Mouse (Mus musculus) thymus, postnatal 0 days (tissue): ENCODE data around the gene Klk4. TPM values are rescaled to one million over a fixed set of nuclear protein-coding genes. Genes with fewer than 3 reads are reported as not detected.

Experiments used
- DNase-seq: peaks from one replicate; pipeline ENCODE4 v3.0.0-alpha.2; 2015; ENCODE audit warnings: low spot score
- polyA plus RNA-seq: library from polyadenylated mRNA; unstranded; fragments of >200 nt; fragmentation: Nextera tagmentation; extraction: Ambion mirVana; gene quantifications from 2 replicates; pipeline ENCODE4 v1.2.1, GENCODE M21; 2015

The Klk4 gene
- polyA plus RNA-seq, 1 experiment from 2014 or later = 0.65 TPM

GRCm38 (mm10) chr7:43919559-43920451 is 38.8 kb downstream of the Klk4 start:
- DNase-seq = peak; percentile 50

DNA sequence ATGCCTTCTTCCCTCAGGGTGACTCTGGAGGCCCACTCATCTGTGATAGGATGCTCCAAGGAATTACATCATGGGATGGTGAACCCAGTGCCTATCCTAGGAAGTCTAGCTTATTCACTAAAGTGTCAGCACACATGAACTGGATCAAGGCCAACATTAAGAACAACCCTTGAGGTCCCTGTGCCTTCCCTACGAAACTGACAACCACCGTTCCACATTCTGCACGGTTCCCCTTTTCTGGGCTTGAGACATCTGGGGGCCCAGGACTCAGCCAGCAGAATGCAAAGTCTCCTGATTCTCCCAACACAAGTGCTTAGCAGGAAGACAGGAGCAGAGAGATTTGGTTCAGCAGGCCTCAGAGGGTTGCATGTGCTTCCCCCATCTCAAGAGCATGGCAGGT is 39.6 kb downstream of the Klk4 start:
- DNase-seq = no peak

GRCm38 (mm10) chr7:43921087-43921486 is 40.1 kb downstream of the Klk4 start:
- DNase-seq = no peak

- no peak for DNase-seq
These were observed 41.0 kb downstream of the Klk4 start for GRCm38 (mm10) chr7:43921941-43922340.

DNA sequence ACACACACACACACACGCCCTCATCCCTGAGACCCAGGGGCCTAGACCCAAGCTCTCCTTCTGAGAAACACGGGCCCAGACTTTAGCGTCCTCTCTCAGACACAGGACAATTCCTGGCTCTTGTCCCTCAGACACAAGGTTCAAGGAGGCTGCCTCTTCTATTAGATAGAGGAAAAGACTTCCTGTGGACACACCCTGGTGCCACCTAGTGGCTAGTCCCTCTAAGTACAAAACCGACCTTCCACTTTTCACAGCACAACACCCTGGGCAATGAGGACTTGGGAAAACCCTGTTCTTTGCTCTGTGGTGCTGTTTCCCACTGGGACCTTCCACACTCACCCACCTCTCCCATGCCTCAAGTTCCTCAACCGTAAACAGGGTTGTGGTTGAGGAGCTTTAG is 45.0 kb downstream of the Klk4 start:
- peak; percentile 19 for DNase-seq

DNA sequence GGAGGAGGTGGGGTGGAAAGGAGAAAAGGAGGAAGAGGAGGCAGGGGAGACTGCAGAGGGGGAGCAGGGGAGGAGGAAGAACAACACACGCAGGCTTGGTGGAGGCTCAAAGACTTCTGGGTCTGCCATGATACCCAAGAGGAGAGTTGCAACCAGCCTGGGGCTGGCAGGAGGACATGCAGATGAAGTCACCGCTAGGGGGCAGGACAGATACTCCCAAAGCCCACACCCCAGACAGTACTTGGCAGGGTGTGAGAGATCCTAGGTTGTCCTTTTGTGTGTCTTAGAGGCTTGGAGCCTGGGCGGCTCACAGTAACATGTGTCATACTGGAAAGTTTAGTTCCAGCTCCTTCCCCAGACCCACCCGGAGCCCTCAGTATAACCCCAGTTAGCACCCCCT is 47.6 kb downstream of the Klk4 start:
- DNase-seq = peak; percentile 24

DNA sequence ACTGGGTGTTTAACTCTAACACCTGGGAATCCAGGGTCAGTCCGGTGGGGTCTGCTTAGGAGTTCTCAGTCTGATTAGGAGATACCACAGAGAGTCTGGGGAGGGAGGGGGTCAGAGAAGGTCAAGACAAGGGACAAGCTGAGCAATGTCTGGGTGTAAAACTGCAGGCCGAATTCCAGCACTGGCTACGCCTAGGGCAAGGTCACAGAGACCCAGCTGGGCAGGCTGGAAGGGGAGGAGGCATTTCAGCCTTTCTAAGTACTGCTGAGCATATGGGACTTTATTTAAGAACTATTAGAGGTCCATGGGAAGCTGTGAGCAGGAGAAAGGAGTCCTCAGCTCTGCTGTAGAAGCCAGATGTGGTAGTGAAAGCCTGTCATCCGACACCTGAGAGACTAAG is 51.4 kb downstream of the Klk4 start:
- no peak for DNase-seq

- DNase-seq = no peak
These were observed 52.5 kb downstream of the Klk4 start, which contains the start of gene Klk15 for GRCm38 (mm10) chr7:43933440-43933839. Gene Klk15, plus strand, starts transcription at chr7:43933740.

- DNase-seq = no peak
These were observed 53.8 kb downstream of the Klk4 start for GRCm38 (mm10) chr7:43934747-43935146.

Other genes starting within 250 kb of the Klk4 start
- gene Ceacam18, start 246.5 kb upstream of the Klk4 start, polyA plus RNA-seq = 0.29 and 0.71 TPM in 2 replicates
- 0.43 and 0.73 TPM in 2 replicates for gene Siglece, start 221.0 kb upstream of the Klk4 start, polyA plus RNA-seq
- 11.7 and 12.9 TPM in 2 replicates for gene Ctu1, start 209.1 kb upstream of the Klk4 start, polyA plus RNA-seq
- 0.17 and 0.18 TPM in 2 replicates for gene Klk14, start 190.7 kb upstream of the Klk4 start, polyA plus RNA-seq
- gene Klk13, start 168.6 kb upstream of the Klk4 start, polyA plus RNA-seq = 0.36 and 0.49 TPM in 2 replicates
- not detected in 2 replicates for gene Klk12, start 112.3 kb upstream of the Klk4 start, polyA plus RNA-seq
- 0.51 and 0.96 TPM in 2 replicates for gene Klk11, start 106.6 kb upstream of the Klk4 start, polyA plus RNA-seq
- gene Klk10, start 100.1 kb upstream of the Klk4 start, polyA plus RNA-seq = 0.55 and 0.63 TPM in 2 replicates
- gene Klk9, start 89.3 kb upstream of the Klk4 start, polyA plus RNA-seq = 0.19 and 0.30 TPM in 2 replicates
- gene Klk8, start 83.6 kb upstream of the Klk4 start, polyA plus RNA-seq = 37.9 and 44.9 TPM in 2 replicates
- 1.1 and 1.4 TPM in 2 replicates for gene Klk7, start 69.9 kb upstream of the Klk4 start, polyA plus RNA-seq
- gene Klk6, start 56.7 kb upstream of the Klk4 start, polyA plus RNA-seq = 0.92 and 1.7 TPM in 2 replicates
- 0.84 and 0.91 TPM in 2 replicates for gene Klk5, start 39.2 kb upstream of the Klk4 start, polyA plus RNA-seq
- not detected in 2 replicates for gene Klk15, start 52.6 kb downstream of the Klk4 start, polyA plus RNA-seq
- 0.60 and 0.72 TPM in 2 replicates for gene Klk1b8, start 69.5 kb downstream of the Klk4 start, polyA plus RNA-seq
- gene Klk1b1, start 85.6 kb downstream of the Klk4 start, polyA plus RNA-seq = 0.38 and 0.42 TPM in 2 replicates
- gene Klk1b9, start 94.9 kb downstream of the Klk4 start, polyA plus RNA-seq = 1.7 and 2.1 TPM in 2 replicates
- 1.0 and 1.1 TPM in 2 replicates for gene Klk1b11, start 114.7 kb downstream of the Klk4 start, polyA plus RNA-seq
- gene Klk1b26, start 131.0 kb downstream of the Klk4 start, polyA plus RNA-seq = 0.68 and 0.87 TPM in 2 replicates
- 0.27 and 0.57 TPM in 2 replicates for gene Klk1b27, start 171.1 kb downstream of the Klk4 start, polyA plus RNA-seq
- gene Klk1b21, start 221.2 kb downstream of the Klk4 start, polyA plus RNA-seq = 0.53 TPM in 1 of 2 replicates, not detected in the other
- gene Klk1b22, start 231.5 kb downstream of the Klk4 start, polyA plus RNA-seq = 0.80 and 1.1 TPM in 2 replicates